Mouse (Mus musculus): ENCODE results near the gene Commd8.

Gene Commd8

GRCm38 (mm10) chr5:72167594-72168284, at the start of gene Commd8:
Gene Commd8 (minus strand): TSS chr5:72168189.
- peak; percentile 86 for DNase-seq (ENCODE audit: low read depth, low spot score)

- DNase-seq (ENCODE audit: low read depth, low spot score), result no peak
These were observed 43.8 kb upstream of the Commd8 start for GRCm38 (mm10) chr5:72211741-72212140.

- no peak for DNase-seq (ENCODE audit: low read depth, low spot score)
These were observed 42.8 kb upstream of the Commd8 start for GRCm38 (mm10) chr5:72210812-72211139.

- DNase-seq (ENCODE audit: low read depth, low spot score), result no peak
These were observed 42.3 kb upstream of the Commd8 start for GRCm38 (mm10) chr5:72210123-72210811.

- no peak for DNase-seq (ENCODE audit: low read depth, low spot score)
These were observed 40.5 kb upstream of the Commd8 start for GRCm38 (mm10) chr5:72208515-72208914.

GRCm38 (mm10) chr5:72205271-72205670, 37.3 kb upstream of the Commd8 start:
- DNase-seq (ENCODE audit: low read depth, low spot score), result no peak

GRCm38 (mm10) chr5:72204507-72204906, 36.5 kb upstream of the Commd8 start:
- DNase-seq (ENCODE audit: low read depth, low spot score), result no peak

GRCm38 (mm10) chr5:72203734-72204073, 35.7 kb upstream of the Commd8 start:
- no peak for DNase-seq (ENCODE audit: low read depth, low spot score)

GRCm38 (mm10) chr5:72203028-72203733, 35.2 kb upstream of the Commd8 start:
- DNase-seq (ENCODE audit: low read depth, low spot score), result peak; percentile 78

GRCm38 (mm10) chr5:72202016-72202415, 34.0 kb upstream of the Commd8 start:
- no peak for DNase-seq (ENCODE audit: low read depth, low spot score)

- no peak for DNase-seq (ENCODE audit: low read depth, low spot score)
These were observed 33.6 kb upstream of the Commd8 start for GRCm38 (mm10) chr5:72201600-72201999.

GRCm38 (mm10) chr5:72195442-72195841, 27.5 kb upstream of the Commd8 start:
- DNase-seq (ENCODE audit: low read depth, low spot score), result no peak

- DNase-seq (ENCODE audit: low read depth, low spot score), result no peak
These were observed 23.9 kb upstream of the Commd8 start for GRCm38 (mm10) chr5:72191932-72192331.

GRCm38 (mm10) chr5:72191154-72191553, 23.2 kb upstream of the Commd8 start:
- DNase-seq (ENCODE audit: low read depth, low spot score), result no peak

GRCm38 (mm10) chr5:72184437-72185100, 16.6 kb upstream of the Commd8 start:
- no peak for DNase-seq (ENCODE audit: low read depth, low spot score)

GRCm38 (mm10) chr5:72183929-72184328, 15.9 kb upstream of the Commd8 start:
- DNase-seq (ENCODE audit: low read depth, low spot score), result no peak

- no peak for DNase-seq (ENCODE audit: low read depth, low spot score)
These were observed 14.8 kb upstream of the Commd8 start for GRCm38 (mm10) chr5:72182804-72183203.

GRCm38 (mm10) chr5:72181194-72181593, 13.2 kb upstream of the Commd8 start:
- DNase-seq (ENCODE audit: low read depth, low spot score), result no peak

GRCm38 (mm10) chr5:72175530-72175929, 7.5 kb upstream of the Commd8 start:
- DNase-seq (ENCODE audit: low read depth, low spot score), result no peak

GRCm38 (mm10) chr5:72175050-72175449, 7.1 kb upstream of the Commd8 start:
- no peak for DNase-seq (ENCODE audit: low read depth, low spot score)

- no peak for DNase-seq (ENCODE audit: low read depth, low spot score)
These were observed 5.5 kb upstream of the Commd8 start for GRCm38 (mm10) chr5:72173521-72173920.

- DNase-seq (ENCODE audit: low read depth, low spot score), result no peak
These were observed 4.7 kb upstream of the Commd8 start for GRCm38 (mm10) chr5:72172675-72173074.
